Mouse (Mus musculus) 416B (cell line): ENCODE data around the gene Ninj2.

Source experiments
- DNase-seq: peaks from one replicate; pipeline ENCODE4 v3.0.0; 2011; ENCODE audit warnings: low read depth

Gene Ninj2

DNA sequence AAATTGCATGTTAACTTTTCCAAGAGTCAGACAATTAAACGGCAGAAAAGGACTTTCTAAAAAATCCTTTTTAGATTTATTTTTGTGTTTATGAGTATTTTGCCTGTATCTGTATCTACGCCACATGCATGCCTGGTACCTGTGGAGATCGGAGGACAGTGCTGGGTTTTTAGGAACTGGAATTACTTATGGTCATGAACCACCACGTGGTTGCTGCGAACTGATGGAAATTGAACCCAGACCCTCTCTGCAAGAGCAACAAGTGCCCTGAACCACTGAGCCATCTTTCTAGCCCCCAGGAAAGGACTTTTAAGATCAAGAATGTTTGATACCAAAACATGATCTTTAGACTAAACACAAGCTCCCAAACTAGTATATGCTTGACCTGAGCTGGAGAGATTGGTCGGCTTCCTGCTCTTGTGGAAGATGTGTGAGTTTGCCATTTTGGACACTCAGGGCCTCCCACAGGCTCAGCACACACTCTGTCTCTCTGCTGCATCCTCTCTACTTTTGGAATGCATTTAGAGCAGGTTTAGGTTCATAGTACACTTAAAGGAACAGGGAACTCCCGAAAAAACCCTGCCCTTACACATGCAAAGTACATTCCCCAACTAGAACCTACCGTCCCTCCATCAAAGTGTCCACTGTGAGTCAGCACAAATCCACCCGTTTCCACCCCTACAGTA is 1.1 kb downstream of the Ninj2 start:
- DNase-seq = no peak

DNA sequence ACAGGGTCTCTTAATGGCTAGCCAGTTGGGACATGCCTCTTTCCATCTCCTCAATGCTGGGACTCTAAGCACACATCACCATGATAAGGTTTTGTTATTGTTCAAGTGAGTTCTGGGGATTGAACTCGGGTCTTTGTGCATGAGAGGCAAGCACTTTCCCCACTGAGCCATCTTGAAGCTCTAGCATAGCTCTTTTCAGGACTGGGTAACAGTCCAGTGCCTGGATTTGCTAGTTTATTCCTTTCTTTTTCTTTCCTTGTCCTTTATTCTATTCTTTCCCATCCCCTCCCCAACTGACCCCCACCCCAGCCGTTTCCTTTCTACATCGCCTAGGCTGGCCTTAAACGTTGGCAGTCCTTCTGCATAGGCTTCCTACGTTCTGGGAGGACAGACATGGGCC is 1.9 kb downstream of the Ninj2 start:
- no peak for DNase-seq

DNA sequence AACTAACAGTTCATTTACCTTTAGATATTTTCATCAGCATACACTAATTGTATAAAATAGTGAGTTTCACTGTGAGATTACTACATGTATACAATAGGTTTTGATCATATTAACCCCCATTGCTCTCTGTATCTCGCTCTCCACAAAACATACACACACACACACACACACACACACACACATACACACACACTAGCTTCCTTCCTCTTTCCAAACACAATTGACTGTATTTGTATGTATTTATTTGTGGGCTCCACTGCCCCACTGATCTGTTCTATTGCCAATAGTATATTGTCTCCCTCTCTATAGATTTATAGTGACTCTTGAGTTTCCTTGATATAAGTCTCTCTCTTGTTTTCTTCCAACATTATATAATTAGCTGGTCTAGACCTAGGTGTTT is 2.4 kb downstream of the Ninj2 start:
- peak; percentile 40 for DNase-seq

DNA sequence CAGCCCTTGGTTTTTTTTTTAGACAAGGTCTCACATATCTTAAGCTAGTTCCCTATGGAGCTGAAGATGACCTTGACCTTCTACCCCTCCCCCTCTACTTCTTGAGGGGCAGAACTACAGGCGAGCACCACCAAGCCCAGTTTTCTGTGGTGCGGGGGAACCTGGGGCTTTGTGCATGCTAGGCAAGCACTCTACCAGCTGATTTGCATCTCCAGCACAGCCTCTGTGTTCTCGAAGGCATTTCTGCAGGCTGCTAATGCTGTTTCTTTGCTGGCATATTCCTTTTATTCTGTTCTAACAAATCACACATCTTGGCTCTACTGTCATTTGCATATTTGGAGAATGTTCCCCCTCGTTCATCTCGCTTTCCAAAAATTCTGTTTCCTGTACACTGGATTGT is 6.2 kb downstream of the Ninj2 start:
- no peak for DNase-seq

DNA sequence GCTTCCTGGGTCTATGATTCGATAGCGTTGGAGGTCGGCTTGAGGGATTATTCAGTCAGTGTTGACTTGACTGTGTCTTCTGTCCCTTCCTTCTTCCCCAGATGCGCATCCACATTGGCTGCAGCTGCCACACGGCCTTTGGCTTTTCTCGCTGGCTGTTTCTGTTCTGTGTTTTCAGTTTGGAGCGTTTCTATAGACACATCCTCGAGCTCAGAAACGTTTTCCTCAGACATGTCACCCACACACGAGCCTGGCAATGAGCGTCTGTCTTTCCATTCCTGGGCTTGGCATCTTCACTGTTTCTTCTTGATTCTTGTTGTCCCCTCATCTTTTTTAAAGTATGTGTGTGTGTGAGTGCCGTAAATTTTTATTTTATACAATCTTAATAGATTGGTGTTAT is 8.1 kb downstream of the Ninj2 start:
- no peak for DNase-seq

DNA sequence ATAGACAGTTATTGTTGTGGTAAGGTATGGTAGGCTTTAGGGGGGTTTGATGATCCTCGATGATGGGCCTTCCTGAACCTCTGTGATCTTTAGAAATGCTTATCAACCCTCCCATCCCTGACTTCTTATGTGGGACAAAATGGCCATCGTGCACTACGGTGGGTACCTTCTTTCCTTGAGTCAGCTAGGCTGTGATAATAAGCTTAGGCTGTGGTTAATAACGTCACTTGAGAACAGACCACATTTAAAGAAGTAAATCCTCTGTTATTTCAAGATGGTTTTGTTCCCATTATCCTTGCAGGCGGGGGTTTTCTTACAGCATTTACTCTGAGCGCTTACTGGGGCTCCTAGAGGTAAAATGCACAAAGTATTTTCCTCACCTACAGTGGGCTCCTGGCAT is 8.8 kb downstream of the Ninj2 start:
- DNase-seq = peak; percentile 47

DNA sequence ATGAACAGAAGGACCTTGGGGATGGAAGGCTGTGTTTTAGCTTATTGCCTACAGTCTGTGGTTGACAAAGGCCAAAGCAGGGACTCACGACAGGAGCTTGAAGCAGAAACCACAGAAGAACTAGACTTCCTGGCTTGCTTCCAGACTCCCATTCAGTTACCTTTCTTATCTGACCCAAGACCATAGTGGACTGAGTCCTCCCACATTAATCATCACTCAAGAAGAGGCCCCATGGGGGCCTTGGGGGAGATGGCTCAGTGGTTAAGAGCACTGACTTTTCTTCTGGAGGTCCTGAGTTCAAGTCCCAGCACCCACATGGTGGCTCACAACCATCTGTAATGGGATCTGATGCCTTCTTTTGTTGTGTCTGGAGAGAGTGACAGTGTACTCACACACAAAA is 10.0 kb downstream of the Ninj2 start:
- peak; percentile 99 for DNase-seq

DNA sequence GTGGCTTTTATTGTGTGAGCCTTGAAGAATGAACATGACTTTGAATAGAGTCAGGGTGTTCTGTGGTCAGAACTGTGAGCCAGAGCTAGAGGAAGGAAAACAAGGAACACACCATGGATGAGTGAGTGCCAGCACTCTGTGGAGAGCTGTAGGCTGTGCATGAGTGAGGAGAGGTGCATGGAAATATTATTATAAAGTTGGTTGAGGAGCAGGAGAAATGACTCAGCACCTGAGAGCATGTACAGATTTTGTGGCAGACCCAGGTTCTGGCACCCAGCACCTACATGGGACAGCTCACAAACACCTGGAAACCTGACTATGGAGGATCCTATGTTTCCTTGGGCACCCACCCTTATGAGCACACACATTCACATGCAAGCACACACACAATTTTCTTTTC is 11.9 kb downstream of the Ninj2 start:
- no peak for DNase-seq

DNA sequence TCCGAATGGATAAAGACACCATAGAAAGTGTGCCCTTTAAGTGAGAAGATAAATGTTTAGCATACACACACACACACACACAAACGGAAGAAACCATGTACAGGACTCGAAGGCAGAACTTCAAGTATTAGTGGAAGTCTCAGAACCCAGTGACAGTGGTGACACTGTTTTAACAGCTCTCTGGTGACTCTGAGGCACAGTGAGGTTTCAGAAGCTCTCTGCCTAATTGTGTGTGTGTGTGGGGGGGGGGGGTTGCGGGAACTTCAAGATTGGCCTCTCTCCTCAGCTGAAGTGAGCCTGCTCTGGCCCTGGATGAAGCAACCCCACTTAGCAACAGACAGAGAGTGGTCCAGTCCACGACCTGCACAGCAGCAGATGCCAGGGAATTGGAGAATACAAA is 14.4 kb downstream of the Ninj2 start:
- no peak for DNase-seq

DNA sequence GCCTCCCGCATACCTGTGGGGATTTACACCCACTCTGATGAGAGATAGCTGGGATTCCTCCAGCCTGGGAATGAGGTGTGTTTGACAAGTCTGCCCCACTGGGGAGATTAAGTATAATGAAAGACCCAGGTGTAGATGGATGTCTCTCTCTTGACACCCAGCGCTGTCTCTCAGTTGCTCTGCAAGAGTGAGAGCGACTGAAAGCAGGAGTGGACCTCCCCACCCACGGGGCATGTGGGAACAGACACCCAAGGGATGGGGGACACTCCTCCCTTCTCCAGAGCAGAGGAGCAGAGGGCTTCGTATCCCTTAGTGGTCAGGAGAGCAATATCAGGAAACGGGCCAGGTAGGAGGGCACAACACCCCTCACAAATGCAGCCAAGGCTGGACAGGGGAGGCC is 14.9 kb downstream of the Ninj2 start:
- DNase-seq = no peak

DNA sequence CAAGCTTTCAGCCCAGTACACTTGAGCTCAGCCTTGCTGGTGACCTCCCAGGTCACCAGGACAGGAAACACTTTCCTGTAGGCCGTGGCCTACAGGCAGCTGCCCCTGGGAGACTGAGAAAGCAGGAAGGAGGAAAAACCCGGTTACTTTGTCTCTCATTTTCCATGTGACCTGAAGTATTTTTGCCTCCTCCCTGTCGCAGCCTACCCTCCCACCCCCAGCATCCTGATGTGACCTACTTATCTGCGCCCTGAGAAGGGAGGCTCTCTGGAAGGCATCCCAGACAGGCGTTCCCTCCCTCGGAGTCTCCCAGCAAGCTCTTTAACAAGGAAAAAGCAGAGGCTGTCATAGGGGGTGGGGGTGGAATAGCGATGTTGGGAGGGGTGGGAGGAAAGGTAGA is 16.0 kb downstream of the Ninj2 start:
- no peak for DNase-seq

DNA sequence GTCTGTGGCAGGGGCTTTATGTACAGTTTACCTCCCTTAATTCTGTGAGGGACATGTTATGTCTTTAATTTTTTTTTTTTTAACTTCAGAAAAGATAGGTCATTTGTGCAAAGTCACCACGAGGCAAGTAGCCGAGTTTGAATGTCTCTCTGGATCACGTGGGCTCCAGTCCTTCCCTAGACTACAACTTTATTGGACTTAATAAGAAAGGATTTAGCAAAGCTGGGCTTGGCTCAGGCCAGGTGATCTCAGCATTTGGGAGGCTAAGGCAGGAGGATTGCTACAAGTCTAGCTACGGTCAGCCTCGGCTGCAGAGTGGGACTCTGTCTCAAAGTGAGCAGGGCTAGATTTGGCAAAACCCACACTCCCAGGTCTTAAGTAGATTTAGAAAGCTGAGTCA is 16.8 kb downstream of the Ninj2 start:
- DNase-seq = no peak

DNA sequence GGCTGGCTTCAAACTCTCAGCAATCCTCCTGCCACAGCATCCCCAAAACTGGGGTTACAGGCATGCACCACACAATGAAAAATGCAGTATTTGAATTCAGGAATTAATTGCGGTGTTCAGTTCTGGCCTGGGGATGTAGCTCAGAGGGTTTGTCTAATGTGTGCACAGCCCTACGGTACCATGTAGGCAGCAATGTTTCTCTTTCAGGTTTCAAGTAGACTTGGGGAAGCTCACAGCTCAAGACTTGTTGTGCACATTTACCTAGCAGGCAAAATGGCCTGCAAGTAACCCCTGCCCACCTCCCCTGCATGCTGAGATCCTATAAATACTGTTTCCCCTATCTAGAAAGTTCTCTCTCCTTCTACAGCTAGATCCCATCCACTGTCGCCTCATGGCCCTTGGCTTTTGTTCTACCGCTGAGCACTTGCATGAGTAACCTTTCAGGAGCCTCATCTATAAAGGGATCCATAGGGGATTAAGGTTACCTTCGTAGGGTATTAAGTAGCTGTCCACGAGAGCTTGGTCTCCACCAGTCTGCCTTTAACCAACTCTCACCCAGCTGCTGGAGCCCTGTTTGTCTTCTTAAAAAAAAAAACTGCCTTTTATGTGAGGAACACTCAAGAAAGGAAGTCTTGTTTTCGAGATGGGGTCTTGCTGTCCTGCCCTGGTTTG is 17.7 kb downstream of the Ninj2 start:
- DNase-seq = no peak

DNA sequence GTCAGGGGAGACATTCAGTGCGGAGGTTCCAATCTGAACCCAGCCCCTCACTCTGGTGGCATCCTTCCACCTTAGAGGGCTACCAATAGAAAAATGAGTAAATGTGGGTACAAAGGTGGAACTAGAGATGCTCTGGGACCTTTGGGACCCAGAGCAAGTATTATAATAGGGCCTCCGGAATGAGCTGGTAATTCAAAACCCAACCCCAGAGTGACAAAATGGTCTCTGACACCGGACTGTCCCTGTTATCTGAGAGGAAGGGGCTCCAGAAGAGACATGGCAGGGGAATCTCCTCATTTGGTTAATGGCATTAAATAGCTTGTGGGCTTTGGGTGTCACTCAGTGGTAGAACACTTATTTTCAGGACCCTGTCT is 18.2 kb downstream of the Ninj2 start:
- no peak for DNase-seq

DNA sequence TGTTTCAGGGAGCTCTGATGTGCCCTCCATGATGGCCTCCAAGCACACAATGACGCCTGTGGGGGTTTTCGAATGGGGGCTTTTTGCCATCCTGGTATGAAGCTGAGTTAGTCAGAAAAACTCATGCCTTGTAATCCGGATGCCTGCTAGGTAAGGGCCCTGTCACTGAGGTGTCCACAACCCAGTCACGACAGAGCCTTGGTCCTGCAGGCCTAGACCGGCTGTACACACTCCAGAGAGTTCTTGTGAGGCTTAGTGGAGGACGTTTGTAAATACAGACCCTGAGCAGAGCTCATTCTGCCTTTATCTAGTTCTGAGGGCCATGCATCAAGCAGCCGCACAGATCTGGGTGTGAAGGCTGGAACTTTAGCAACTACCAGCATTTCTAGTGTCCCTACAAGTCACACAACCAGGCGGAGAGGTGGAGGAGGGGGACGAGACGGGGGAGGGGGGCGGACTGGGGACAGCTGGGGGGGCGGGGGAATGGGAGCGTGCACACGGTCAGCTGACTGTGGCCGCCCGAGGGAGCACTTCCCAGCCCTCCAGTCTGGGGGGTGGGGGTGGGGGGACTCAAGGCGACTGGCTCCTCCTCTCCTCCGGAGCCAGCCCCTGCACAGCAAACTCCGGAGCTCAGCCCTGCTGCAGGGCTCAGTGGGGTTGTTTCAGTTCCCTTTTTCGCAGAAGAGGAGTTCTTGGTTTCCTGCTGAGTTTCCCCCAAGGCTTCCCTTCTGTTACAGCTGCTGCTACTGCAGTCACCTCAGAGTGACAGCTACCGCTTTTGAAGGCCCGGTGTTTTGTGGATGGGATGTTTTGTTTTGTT is 19.0 kb downstream of the Ninj2 start:
- peak; percentile 96 for DNase-seq

DNA sequence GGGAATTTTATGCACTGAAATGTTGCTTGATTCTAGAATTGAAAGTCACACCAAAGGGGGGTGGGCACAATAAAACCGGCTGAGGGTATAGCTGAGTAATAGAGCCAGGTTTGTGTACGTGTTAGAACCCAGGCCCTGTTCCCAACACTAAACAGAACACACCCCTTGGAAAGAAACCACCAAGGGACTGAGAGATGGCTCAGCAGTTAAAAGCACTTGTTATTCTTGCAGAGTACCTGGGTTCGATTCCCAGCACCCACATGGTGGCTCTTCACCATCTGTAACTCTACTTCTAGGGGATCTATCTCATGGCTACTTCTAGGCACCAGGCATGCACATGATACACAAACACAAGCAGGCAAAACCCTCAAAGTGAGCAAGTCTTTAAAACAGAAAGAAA is 20.7 kb downstream of the Ninj2 start:
- no peak for DNase-seq

DNA sequence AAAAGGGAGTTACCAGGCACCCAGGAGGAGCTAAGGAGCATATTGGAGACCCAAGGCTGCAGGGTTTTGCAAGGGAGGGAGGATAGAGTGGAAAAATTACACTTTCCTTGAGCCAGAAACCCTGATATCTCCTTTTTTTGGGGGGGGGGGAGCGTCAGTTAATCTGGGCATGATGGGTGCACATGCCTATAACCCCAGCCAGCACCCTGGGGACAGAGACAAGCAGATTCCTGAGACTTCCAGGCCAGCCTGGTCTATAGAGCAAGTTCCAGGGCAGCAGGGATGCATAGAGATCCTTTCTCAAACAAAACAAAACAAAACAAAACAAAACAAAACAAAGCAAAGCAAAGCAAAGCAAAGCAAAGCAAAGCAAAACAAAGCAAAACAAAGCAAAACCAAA is 21.1 kb downstream of the Ninj2 start:
- no peak for DNase-seq

DNA sequence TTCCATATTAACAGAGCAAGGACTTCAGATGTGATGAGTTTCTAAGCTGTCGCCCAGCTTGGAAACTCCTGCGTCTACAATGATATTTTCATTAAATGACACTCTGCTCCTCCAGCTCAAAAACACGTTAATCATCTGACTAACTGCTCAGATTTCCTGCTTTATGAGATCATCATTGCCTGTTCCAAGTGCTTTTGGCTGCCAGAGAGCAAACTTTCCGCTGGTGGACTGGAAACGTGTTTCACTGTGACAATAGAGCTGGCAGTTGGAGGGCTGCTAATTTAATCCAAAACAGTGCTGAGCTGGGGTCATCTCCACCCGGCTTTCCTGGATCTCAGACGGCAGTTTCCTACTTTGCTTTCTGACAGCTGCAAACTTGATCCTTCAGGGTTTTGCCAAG is 21.5 kb downstream of the Ninj2 start:
- peak; percentile 62 for DNase-seq

DNA sequence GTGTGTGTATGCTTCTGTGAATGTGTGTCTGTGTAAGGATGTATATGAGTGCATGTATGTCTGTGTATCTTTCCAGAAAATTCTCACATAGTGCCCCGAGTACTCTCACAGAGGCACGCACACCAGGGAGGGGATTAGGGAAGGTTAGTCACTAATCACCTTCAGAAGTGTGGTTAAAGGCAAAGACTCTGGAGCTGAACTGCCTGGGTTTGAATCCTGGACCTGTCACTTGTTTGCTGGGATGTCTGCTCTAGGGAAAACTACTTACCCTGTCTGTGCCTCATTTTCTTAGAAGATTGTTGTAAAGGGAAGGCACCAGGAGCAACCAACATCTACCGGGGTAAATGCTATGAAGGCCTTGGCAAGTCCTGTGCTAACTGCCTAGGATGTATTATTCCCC is 22.3 kb downstream of the Ninj2 start:
- no peak for DNase-seq

DNA sequence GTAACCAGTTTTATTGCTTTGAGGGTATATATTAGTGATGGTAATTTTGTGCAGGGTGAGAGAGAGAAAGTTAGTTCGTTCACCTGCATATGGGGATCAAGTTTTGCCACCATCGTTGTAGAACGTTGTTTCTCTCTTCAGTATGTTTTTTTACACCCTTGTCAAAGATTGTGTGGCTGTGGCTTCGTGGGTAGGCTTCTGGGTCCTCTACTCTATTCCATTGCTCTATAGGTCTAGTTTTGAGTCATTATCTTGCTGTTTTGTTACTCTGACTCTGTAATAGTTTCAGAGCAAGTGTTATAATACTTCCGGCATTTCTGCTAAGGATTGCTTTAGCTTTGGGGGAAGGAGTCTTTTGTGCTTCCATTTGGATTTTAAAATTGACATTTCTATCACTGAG is 26.7 kb downstream of the Ninj2 start:
- no peak for DNase-seq

DNA sequence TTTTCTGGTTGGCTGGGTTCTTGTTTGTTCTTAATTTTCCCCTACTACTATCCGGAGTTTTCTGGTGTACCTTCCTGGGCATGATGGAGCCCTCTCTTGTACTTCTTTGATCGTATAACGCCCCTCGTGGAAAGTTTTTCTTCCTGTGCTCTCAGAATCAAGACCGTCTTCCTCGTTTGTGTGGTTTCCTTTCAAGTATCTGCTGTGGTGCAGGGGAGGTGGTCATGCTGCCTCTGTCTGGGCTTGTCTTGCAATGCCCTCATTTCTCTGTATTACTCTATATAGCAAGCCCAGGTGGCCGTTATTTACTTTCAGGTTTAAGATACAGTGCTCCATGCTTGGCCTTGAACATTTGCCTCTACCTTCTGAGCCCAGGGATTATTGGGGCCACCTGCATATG is 31.5 kb downstream of the Ninj2 start:
- DNase-seq = peak; percentile 66

DNA sequence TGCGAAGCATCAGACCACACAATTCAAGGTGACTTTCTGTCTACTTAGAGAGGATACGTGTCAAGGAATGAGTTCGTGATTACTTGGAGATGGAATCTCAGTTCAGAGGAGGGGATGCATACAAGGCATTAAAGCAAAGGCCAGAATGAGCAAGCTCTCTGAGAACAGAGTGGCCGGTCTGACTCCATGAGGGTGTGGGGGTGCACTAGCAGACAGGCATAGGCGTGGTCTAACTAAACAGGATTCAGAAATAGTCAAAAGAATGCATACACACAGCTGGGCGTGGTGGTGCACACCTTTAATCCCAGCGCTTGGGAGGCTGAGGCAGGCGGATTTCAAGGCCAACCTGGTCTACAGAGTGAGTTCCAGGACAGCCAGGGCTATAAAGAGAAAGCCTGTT is 33.3 kb downstream of the Ninj2 start:
- DNase-seq = no peak

DNA sequence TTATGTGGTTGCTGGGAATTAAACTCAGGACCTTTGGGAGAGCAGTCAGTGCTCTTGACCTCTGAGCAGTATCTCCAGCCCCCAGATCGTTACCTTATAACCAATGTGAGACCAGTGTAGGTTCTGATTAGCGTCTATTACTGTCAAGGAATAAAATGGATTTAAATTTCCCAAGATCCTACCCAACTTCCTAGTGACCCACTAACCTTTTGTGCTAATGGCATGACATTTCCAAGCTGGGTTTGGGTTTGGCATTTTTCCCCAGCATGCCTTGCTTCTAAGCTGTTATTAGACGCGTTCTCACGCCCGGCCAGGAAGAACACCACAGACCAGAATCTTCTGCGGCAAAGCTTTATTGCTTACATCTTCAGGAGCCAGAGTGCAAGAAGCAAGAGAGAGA is 34.2 kb downstream of the Ninj2 start:
- DNase-seq = no peak
